8 mouse cellular contexts compared by ENCODE assay signal in the genomic region with DNA sequence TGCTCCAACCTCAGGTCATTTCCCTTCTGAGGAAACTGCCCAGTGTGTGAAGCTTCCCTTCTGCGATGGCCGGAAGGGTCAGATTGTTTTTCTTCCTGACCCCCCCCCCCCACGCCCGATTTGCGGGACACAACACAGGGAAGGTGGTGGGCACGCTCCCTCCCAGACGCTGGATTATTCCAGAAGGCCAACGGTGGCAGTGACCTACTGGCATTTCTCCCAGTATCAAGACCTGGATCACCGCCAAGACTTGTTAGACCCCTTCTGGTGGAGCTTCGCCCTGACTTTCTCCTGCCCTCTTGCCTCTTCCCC.
A peak's percentile ranks its signal among the peaks of the same experiment; 100 is the strongest.
DNase-seq lines count a peak whose midpoint lies in the region; ATAC-seq and TF ChIP-seq lines count a peak whose summit lies in the region.

No protein-coding gene starts in this region.

- no peak overlapping the region for H3K9ac ChIP-seq in lung, postnatal 0 days (replicated peaks; ENCODE audit: low read depth)

- no peak overlapping the region for H3K4me3 ChIP-seq in lung, postnatal 0 days (ENCODE audit: low read depth, low read length)
- H3K4me3 ChIP-seq in cerebellum, adult 2 months (replicated peaks; ENCODE audit: insufficient read depth, low read depth, low read length) = no peak overlapping the region

- H3K36me3 ChIP-seq in lung, postnatal 0 days (ENCODE audit: insufficient read depth, low read length) = no peaks in the 10 kb centered on the region

- peak overlapping the region; percentile 71; the same call in 1 of the 2 replicates for H3K27ac ChIP-seq in lung, postnatal 0 days (ENCODE audit: low read length)
- no peak overlapping the region for H3K27ac ChIP-seq in cerebellum, adult 2 months (ENCODE audit: insufficient read depth, low read length)

- no peak for TF ChIP-seq POLR2A in brain, embryonic 14.5 days (IDR thresholded peaks at IDR 0.05; ENCODE audit: borderline replicate concordance, extremely low read depth, insufficient read depth, insufficient read length, poor library complexity, severe bottlenecking)
- no peak for TF ChIP-seq POLR2A in cerebellum, adult 2 months (IDR thresholded peaks at IDR 0.05; ENCODE audit: borderline replicate concordance, insufficient read depth, low read length)

- peaks cover 8% of the 10 kb centered on the region; the same call in 1 of the 2 replicates for H3K4me1 ChIP-seq in lung, postnatal 0 days (ENCODE audit: insufficient read depth, low read depth, low read length)
- H3K4me1 ChIP-seq in cerebellum, adult 2 months (ENCODE audit: control insufficient read depth, insufficient read depth, low read length) = no peaks in the 10 kb centered on the region

- no peaks in the 10 kb centered on the region for H3K27me3 ChIP-seq in lung, postnatal 0 days (replicated peaks; ENCODE audit: insufficient read depth, low read length)
- H3K27me3 ChIP-seq in cerebellum, adult 2 months (ENCODE audit: control insufficient read depth, insufficient read depth, low read length) = peaks cover 6% of the 10 kb centered on the region; the same call in 1 of the 2 replicates

- TF ChIP-seq CTCF in brain, embryonic 14.5 days (IDR thresholded peaks at IDR 0.05; ENCODE audit: borderline replicate concordance, extremely low read depth, insufficient read depth, insufficient read length) = no peak
- no peak for TF ChIP-seq CTCF in lung, postnatal 0 days (IDR thresholded peaks at IDR 0.05)
- TF ChIP-seq CTCF in cerebellum, adult 2 months (IDR thresholded peaks at IDR 0.05; ENCODE audit: borderline replicate concordance, insufficient read depth, low read depth, low read length) = no peak

- TF ChIP-seq EP300 in lung, postnatal 0 days (IDR thresholded peaks at IDR 0.05) = peak; percentile 53

- no peak overlapping the region for H3K4me2 ChIP-seq in lung, postnatal 0 days (replicated peaks; ENCODE audit: low read depth, low read length)

- H3K9me3 ChIP-seq in lung, postnatal 0 days (ENCODE audit: low read length) = no peaks in the 10 kb centered on the region

- peak; percentile 88 for ATAC-seq in lung, postnatal 0 days
- no peak for ATAC-seq in monocyte, adult 5-6 weeks (replicated peaks; ENCODE audit: insufficient number of reproducible peaks, low FRiP score, low TSS enrichment, poor library complexity, severe bottlenecking)

- 14% methylated on average over 9 of the region's 10 CpGs for WGBS in lung, postnatal 0 days
- 13% methylated on average over 10 of the region's 10 CpGs for WGBS in cerebellum, adult 2 months

- DNase-seq in gastrocnemius, postnatal 10 days = peak; percentile 27
- DNase-seq in gastrocnemius, adult 8-10 months (ENCODE audit: low spot score in 2 of 2) = no peak
- peak; percentile 38 for DNase-seq in brain, embryonic 14.5 days (ENCODE audit: low read depth)
- peak; percentile 25 to 28 for DNase-seq in kidney, adult 8-10 months
- peak; percentile 67 for DNase-seq in lung, postnatal 0 days (ENCODE audit: low spot score)
- no peak for DNase-seq in ovary, postnatal 36 days (ENCODE audit: low spot score)
- DNase-seq in cerebellum, adult 2 months = no peak

Comparison
In these comparisons a context has a peak if more than half of its experiments do, and no peak if none do; other contexts are left out.
1. DNase-seq: peak in gastrocnemius, postnatal 10 days (single experiment), brain, embryonic 14.5 days (single experiment), kidney, adult 8-10 months (2 of 2) and lung, postnatal 0 days (single experiment); none in gastrocnemius, adult 8-10 months (0 of 2), ovary, postnatal 36 days (single experiment) and cerebellum, adult 2 months (0 of 2).